Mouse (Mus musculus) lung, postnatal 10 days (tissue): ENCODE data around the gene Gm21292.
"Not testable (repeated sequence)": the region's sequence is repeated elsewhere in the genome, so short reads cannot be mapped to it uniquely, and the experiment has no call there.

Source experiments
- DNase-seq: peaks from one replicate; pipeline ENCODE4 v3.0.0; 2021

Gene Gm21292

DNA sequence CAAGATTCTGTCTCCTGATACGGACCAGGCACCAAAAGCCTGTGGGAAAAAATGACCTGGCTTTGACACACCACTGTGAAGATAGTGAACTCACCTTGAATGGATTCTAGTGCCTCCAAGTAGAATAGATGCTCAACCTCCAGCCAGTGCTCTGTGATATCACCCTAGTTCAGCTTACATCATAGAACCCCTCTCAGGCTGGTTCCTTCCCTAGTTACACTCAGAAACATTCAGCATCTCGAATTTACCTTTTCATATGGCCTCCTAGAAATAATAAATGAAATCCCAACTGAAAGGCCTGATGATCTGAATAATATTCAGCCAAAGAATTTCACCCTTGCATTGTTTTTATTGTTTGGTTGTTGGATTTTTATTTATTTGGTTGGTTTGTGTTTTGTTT lies at the start of gene Gm21292:
TSS of gene Gm21292 (minus strand) at position 101 of the 400 bp plus-strand sequence.
- DNase-seq = not testable (repeated sequence)
